Mouse (Mus musculus): ENCODE data around the gene Kif26b. TPM values are rescaled to one million over a fixed set of nuclear protein-coding genes. Genes with fewer than 3 reads are reported as not detected.

Gene Kif26b
- polyA plus RNA-seq, 1 experiment from 2014 or later = 2.7 TPM

DNA sequence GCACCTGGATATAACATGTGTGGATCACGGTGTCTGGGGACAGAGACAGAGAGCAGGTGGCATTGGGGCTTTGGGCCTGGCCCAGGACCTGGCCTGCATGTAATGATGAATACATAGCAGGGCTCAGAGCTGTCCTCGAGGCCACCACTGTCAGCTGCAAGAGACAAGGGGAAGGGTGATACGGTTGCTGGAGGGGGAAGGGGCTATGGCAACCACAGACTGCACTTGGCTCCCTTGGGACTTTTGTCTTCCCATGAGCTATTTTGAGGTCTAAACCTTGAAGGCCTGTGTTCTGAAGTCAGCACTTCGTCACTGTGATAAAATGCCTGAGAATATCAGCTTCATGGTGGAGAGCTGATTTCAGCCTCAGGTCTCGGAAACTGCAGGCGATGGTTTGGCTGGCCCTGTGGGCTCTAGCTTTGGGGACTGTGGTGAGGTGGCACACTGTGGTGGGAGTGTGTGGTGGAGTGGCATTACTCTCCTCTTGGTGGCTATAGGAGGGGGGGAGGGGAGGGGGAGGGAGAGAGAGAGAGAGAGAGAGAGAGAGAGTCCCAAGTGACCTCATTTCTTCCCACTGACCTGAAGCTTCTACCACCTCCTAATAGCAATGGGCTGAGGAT, 23.5 kb downstream of the Kif26b start:
- Histone ChIP-seq H3K9me3 (replicated peaks; ENCODE audit: control insufficient read depth, low read length) (no peaks in the 10 kb centered on the region), H3K4me2 (ENCODE audit: low read length) (no peak overlapping the region), H3K27ac (ENCODE audit: low read depth, low read length) (no peak overlapping the region), H3K9ac (ENCODE audit: low read length) (no peak overlapping the region), H3K4me1 (ENCODE audit: control insufficient read depth, insufficient read depth, low read length) (no peaks in the 10 kb centered on the region), H3K27me3 (replicated peaks; ENCODE audit: control insufficient read depth, insufficient read depth, low read length) (no peaks in the 10 kb centered on the region), H3K36me3 (ENCODE audit: control insufficient read depth, insufficient read depth, low read length) (no peaks in the 10 kb centered on the region), H3K4me3 (ENCODE audit: low read depth, low read length) (no peak overlapping the region)
- DNase-seq (ENCODE audit: low spot score) = no peak
- WGBS = 89% methylated on average over 6 of the region's 6 CpGs
- no peak for ATAC-seq

DNA sequence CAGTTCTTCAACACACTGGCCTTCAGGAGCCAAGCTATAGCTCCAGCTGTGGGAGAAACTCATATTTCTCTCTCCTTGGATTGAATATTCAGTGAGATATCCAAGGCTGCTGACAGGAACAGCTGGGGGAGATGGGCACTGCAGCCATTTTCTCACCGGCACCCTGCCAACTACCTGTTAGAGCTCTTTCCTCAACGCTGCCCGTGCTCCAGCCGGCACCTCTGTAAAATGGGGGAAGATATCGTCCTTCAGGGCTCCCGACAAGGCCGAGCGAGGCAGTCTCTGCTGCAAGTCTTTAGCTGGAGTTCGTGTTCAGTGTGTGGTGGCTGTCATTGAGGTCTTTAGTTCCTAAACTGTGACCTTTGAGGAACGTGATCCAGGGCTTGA, 24.0 kb downstream of the Kif26b start:
- no peaks in the 10 kb centered on the region for H3K4me1 ChIP-seq (ENCODE audit: control insufficient read depth, insufficient read depth, low read length)
- H3K36me3 ChIP-seq (ENCODE audit: control insufficient read depth, insufficient read depth, low read length) = no peaks in the 10 kb centered on the region
- 71% methylated on average over 10 of the region's 10 CpGs for WGBS
- ATAC-seq (no peak), DNase-seq (ENCODE audit: low spot score) (no peak)
- H3K4me2 ChIP-seq (ENCODE audit: low read length) = no peak overlapping the region
- H3K27me3 ChIP-seq (replicated peaks; ENCODE audit: control insufficient read depth, insufficient read depth, low read length) = no peaks in the 10 kb centered on the region
- no peaks in the 10 kb centered on the region for H3K9me3 ChIP-seq (replicated peaks; ENCODE audit: control insufficient read depth, low read length)
- no peak overlapping the region for H3K4me3 ChIP-seq (ENCODE audit: low read depth, low read length)
- H3K27ac ChIP-seq (ENCODE audit: low read depth, low read length) = no peak overlapping the region
- H3K9ac ChIP-seq (ENCODE audit: low read length) = no peak overlapping the region

DNA sequence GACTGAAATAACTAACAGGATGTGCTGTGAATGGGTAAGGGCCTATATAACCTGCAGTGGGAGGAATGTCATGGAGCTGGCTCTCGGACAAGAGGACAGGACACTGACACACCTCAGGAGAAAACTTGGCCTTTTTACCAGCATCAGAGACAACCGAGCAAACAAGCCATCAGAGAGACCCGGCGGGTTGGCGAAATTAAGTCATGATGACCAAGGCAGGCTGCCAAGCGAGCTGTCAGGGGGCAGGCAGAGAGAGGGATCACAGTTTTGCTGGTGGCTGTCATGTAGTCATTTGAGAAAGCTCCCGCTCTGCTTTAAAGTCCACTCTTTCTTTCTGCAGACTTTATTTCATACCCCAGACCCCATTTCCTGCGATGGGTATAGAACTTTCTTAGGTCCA, 27.3 kb downstream of the Kif26b start:
- ATAC-seq (no peak), DNase-seq (ENCODE audit: low spot score) (no peak)
- Histone ChIP-seq H3K27me3 (replicated peaks; ENCODE audit: control insufficient read depth, insufficient read depth, low read length) (no peaks in the 10 kb centered on the region), H3K9ac (ENCODE audit: low read length) (no peak overlapping the region), H3K4me2 (ENCODE audit: low read length) (no peak overlapping the region), H3K27ac (ENCODE audit: low read depth, low read length) (no peak overlapping the region), H3K9me3 (replicated peaks; ENCODE audit: control insufficient read depth, low read length) (peaks cover 3% of the 10 kb centered on the region), H3K4me1 (ENCODE audit: control insufficient read depth, insufficient read depth, low read length) (no peaks in the 10 kb centered on the region), H3K36me3 (ENCODE audit: control insufficient read depth, insufficient read depth, low read length) (no peaks in the 10 kb centered on the region), H3K4me3 (ENCODE audit: low read depth, low read length) (no peak overlapping the region)
- 93% methylated on average over 8 of the region's 8 CpGs for WGBS

DNA sequence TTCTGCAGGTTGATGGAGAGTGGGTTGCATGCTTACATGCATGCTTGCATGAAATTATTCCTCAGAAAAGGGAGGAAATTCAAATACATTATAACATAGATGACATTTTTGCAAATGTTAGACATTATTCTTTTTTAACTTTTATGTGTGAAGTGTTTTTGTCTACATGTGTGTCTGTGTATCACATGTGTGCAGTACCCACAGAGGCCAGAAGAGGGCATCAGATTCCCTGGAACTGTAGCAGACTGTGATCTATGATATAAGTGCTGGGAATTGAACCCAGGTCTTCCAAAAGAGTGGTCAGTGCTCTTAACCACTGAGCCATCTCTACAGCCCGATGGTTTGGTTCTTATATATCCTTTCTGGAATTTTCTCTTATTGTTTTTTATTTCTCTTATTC, 31.1 kb downstream of the Kif26b start:
- DNase-seq (ENCODE audit: low spot score) = no peak
- Histone ChIP-seq H3K36me3 (ENCODE audit: control insufficient read depth, insufficient read depth, low read length) (no peaks in the 10 kb centered on the region), H3K27ac (ENCODE audit: low read depth, low read length) (no peak overlapping the region), H3K9ac (ENCODE audit: low read length) (no peak overlapping the region), H3K27me3 (replicated peaks; ENCODE audit: control insufficient read depth, insufficient read depth, low read length) (no peaks in the 10 kb centered on the region), H3K4me3 (ENCODE audit: low read depth, low read length) (no peak overlapping the region), H3K4me1 (ENCODE audit: control insufficient read depth, insufficient read depth, low read length) (no peaks in the 10 kb centered on the region), H3K4me2 (ENCODE audit: low read length) (no peak overlapping the region), H3K9me3 (replicated peaks; ENCODE audit: control insufficient read depth, low read length) (peaks cover 3% of the 10 kb centered on the region)
- WGBS = 97% methylated on average over 1 of the region's 1 CpGs
- ATAC-seq = no peak

DNA sequence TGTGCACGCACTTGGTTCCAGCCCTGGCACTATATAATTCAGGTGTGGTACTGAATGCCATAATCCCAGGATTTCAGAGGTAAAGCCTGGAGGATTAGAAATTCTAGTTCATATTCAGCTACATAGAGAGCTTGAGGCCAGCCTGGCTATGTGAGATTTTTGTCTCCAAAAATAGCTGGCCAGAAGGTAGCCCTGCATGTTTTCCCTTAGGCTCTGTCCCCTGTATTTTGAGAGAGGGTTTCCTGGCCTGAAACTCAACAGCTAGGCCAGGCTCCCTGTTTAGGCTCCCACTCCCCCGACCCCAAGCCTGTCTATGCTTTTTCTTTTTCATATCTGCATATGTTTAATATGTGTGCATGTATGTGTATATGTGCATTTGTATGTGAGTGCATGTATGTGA, 34.9 kb downstream of the Kif26b start:
- Histone ChIP-seq H3K9me3 (replicated peaks; ENCODE audit: control insufficient read depth, low read length) (peaks cover 3% of the 10 kb centered on the region), H3K4me2 (ENCODE audit: low read length) (no peak overlapping the region), H3K4me3 (ENCODE audit: low read depth, low read length) (no peak overlapping the region), H3K9ac (ENCODE audit: low read length) (no peak overlapping the region), H3K4me1 (ENCODE audit: control insufficient read depth, insufficient read depth, low read length) (no peaks in the 10 kb centered on the region), H3K27me3 (replicated peaks; ENCODE audit: control insufficient read depth, insufficient read depth, low read length) (no peaks in the 10 kb centered on the region), H3K36me3 (ENCODE audit: control insufficient read depth, insufficient read depth, low read length) (no peaks in the 10 kb centered on the region), H3K27ac (ENCODE audit: low read depth, low read length) (no peak overlapping the region)
- ATAC-seq (no peak), DNase-seq (ENCODE audit: low spot score) (no peak)
- 88% methylated on average over 2 of the region's 2 CpGs for WGBS

DNA sequence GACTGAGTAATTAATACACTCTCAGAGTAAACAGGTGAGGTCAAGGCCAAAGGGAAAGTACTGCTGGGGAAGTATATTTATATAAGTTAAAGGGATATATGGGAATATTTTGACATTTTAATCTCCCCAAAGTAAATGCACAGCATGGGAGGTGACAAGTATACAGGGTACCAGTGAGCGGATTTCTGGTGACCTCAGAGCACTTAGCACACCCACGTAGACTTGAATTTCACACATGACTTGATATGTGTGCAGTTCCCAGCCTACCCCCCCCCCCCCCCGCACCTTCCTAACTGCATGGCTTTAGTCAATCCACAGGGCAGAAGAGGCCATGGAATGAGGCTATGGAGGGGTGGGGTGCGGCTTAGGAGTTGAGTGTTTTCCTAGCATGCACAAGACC, 35.9 kb downstream of the Kif26b start:
- Histone ChIP-seq H3K36me3 (ENCODE audit: control insufficient read depth, insufficient read depth, low read length) (no peaks in the 10 kb centered on the region), H3K9ac (ENCODE audit: low read length) (no peak overlapping the region), H3K4me3 (ENCODE audit: low read depth, low read length) (no peak overlapping the region), H3K4me2 (ENCODE audit: low read length) (no peak overlapping the region), H3K4me1 (ENCODE audit: control insufficient read depth, insufficient read depth, low read length) (no peaks in the 10 kb centered on the region), H3K27me3 (replicated peaks; ENCODE audit: control insufficient read depth, insufficient read depth, low read length) (no peaks in the 10 kb centered on the region), H3K27ac (ENCODE audit: low read depth, low read length) (no peak overlapping the region), H3K9me3 (replicated peaks; ENCODE audit: control insufficient read depth, low read length) (peaks cover under 1% of the 10 kb centered on the region)
- WGBS = 55% methylated on average over 4 of the region's 4 CpGs
- no peak for DNase-seq (ENCODE audit: low spot score)
- no peak for ATAC-seq

DNA sequence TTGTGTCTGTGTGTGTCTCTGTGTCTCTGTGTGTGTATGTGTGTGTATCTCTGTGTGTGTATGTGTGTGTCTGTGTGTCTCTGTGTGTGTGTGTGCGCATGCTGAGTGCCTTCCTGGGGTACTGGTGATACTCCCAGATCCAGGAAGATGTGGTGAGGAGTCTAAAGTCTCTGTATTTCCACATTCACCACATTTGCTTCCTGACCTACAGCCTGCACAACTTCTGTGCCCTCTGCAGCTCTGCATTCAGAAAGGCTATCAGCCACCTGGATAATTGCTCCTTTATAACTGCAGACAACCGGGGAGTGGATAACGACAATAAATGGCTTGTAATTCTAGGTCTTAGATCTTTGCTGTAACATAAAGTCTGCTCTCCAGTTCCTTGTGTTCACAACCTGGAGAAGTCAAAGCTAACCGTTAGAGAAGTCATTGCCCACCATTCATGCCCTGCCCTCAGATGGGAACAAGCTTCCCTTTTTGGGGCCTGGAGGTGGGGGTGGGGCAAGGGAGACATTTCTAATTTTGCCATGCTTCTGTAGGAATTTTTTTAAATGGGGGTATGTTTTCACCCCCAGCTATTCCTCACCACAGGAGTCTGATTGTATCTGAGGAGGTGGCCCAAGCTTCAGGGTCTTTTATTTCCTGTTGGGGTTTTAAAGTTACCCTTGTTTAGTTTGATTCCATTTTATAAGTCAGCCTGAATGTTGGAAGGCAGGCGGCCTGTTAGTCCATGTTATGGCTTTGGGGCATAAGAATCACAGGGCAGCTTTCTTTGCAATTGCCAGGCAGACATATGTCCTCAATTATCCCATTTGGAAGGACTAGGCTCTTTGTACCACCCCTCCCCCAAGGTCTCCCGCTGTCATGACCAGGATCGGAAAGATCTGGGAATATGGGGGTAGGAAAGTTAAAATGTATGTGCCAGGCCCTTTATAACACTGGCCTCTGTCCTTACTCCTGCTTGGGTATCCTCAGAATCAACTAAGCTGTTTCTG, 39.9 kb downstream of the Kif26b start:
- H3K4me1 ChIP-seq (ENCODE audit: control insufficient read depth, insufficient read depth, low read length) = no peaks in the 10 kb centered on the region
- no peaks in the 10 kb centered on the region for H3K9me3 ChIP-seq (replicated peaks; ENCODE audit: control insufficient read depth, low read length)
- DNase-seq (ENCODE audit: low spot score) (no peak), ATAC-seq (no peak)
- H3K9ac ChIP-seq (ENCODE audit: low read length) = no peak overlapping the region
- no peak overlapping the region for H3K27ac ChIP-seq (ENCODE audit: low read depth, low read length)
- no peak overlapping the region for H3K4me2 ChIP-seq (ENCODE audit: low read length)
- no peaks in the 10 kb centered on the region for H3K36me3 ChIP-seq (ENCODE audit: control insufficient read depth, insufficient read depth, low read length)
- no peak overlapping the region for H3K4me3 ChIP-seq (ENCODE audit: low read depth, low read length)
- 58% methylated on average over 7 of the region's 7 CpGs for WGBS
- no peaks in the 10 kb centered on the region for H3K27me3 ChIP-seq (replicated peaks; ENCODE audit: control insufficient read depth, insufficient read depth, low read length)

DNA sequence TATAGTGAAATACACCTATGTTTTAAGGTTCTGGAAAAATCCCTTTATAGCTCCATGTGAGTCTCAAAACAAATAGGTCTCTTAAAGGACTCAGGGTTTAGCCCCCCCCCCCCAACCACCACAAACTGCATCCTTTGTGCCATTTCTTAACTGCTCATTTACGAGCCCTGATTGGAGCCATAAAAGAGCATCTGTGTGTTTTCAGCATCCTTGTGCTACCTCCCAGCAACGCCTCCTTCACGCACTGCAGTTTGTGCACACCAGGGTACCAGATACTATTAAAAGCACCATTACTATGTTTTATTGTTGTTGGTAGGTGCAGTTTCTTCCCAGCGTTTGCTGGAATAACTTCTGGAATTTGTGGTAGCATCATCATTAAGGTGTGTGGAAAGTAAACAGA, 42.1 kb downstream of the Kif26b start:
- Histone ChIP-seq H3K9me3 (replicated peaks; ENCODE audit: control insufficient read depth, low read length) (no peaks in the 10 kb centered on the region), H3K4me2 (ENCODE audit: low read length) (no peak overlapping the region), H3K36me3 (ENCODE audit: control insufficient read depth, insufficient read depth, low read length) (no peaks in the 10 kb centered on the region), H3K4me1 (ENCODE audit: control insufficient read depth, insufficient read depth, low read length) (no peaks in the 10 kb centered on the region), H3K9ac (ENCODE audit: low read length) (no peak overlapping the region), H3K27me3 (replicated peaks; ENCODE audit: control insufficient read depth, insufficient read depth, low read length) (no peaks in the 10 kb centered on the region), H3K4me3 (ENCODE audit: low read depth, low read length) (no peak overlapping the region), H3K27ac (ENCODE audit: low read depth, low read length) (no peak overlapping the region)
- WGBS = 21% methylated on average over 4 of the region's 4 CpGs
- no peak for ATAC-seq
- DNase-seq (ENCODE audit: low spot score) = no peak

DNA sequence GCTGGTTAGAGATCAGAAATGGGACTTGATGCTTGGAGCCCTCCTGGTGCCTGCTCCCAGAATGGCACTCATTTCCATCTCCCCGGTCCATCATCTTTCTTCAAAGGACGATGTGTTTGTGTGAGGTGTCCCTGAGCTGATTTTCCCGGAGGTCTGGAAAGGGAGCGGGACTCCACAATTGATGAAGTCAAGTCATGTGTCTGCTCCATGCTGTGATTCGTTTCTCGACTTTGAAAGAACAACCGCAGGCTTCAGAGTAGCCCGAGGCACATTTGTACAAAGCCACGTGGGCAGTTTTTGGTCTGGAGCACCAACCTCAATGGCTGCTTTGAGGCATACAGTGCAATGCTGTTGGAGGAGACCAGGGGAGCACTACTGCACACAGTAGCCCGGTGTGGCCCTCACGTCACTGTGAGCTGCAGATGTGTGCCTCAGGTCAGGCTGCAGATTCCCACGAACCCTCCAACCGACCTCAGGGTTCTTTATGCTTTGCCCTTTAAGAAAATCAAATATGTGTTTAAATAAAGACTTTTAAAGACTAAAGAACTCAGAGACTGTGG, 43.0 kb downstream of the Kif26b start:
- no peak overlapping the region for H3K27ac ChIP-seq (ENCODE audit: low read depth, low read length)
- WGBS = 12% methylated on average over 13 of the region's 13 CpGs
- H3K9me3 ChIP-seq (replicated peaks; ENCODE audit: control insufficient read depth, low read length) = no peaks in the 10 kb centered on the region
- no peaks in the 10 kb centered on the region for H3K36me3 ChIP-seq (ENCODE audit: control insufficient read depth, insufficient read depth, low read length)
- no peaks in the 10 kb centered on the region for H3K27me3 ChIP-seq (replicated peaks; ENCODE audit: control insufficient read depth, insufficient read depth, low read length)
- H3K4me1 ChIP-seq (ENCODE audit: control insufficient read depth, insufficient read depth, low read length) = no peaks in the 10 kb centered on the region
- no peak overlapping the region for H3K4me3 ChIP-seq (ENCODE audit: low read depth, low read length)
- peak; percentile 28 for DNase-seq (ENCODE audit: low spot score)
- peak; percentile 10; the same call in 1 of the 2 replicates for ATAC-seq
- H3K9ac ChIP-seq (ENCODE audit: low read length) = no peak overlapping the region
- H3K4me2 ChIP-seq (ENCODE audit: low read length) = no peak overlapping the region

Measured in forebrain, embryonic 14.5 days (tissue).